Mouse (Mus musculus) heart, embryonic 16.5 days (tissue): Measurements from ENCODE around the gene Txnrd1. TPM values are rescaled to one million over a fixed set of nuclear protein-coding genes. Genes with fewer than 3 reads are reported as not detected.

Experiments used
- ATAC-seq: fragments of 200-750 bp; cut with Nextera tagmentation; replicated peaks from 2 replicates; pipeline ENCODE4 v1.8.0; 2017; ENCODE audit warnings: moderate number of reproducible peaks; ENCODE audit not compliant: insufficient read depth, low FRiP score; ENCODE audit errors: extremely low read depth
- H3K27ac ChIP-seq: fragments of 300-500 bp; sonication (generic); 2 replicates; pipeline ENCODE4 v1.5.1; 2014; ENCODE audit warnings: mild to moderate bottlenecking, low read length, control low read depth, moderate library complexity
- H3K27me3 ChIP-seq: fragments of 300-500 bp; sonication (generic); 2 replicates; pipeline ENCODE4 v1.6.1; 2014; ENCODE audit warnings: low read length, mixed read lengths; ENCODE audit not compliant: control insufficient read depth, insufficient read depth
- H3K36me3 ChIP-seq: fragments of 300-500 bp; sonication (generic); 2 replicates; pipeline ENCODE4 v1.6.1; 2014; ENCODE audit not compliant: control insufficient read depth, insufficient read depth
- H3K4me1 ChIP-seq: fragments of 300-500 bp; sonication (generic); 2 replicates; pipeline ENCODE4 v1.6.1; 2014; ENCODE audit warnings: low read length, mixed read lengths; ENCODE audit not compliant: control insufficient read depth, insufficient read depth
- H3K4me2 ChIP-seq: fragments of 300-500 bp; sonication (generic); 2 replicates; pipeline ENCODE4 v1.6.1; 2014; ENCODE audit warnings: low read depth, mild to moderate bottlenecking, control low read depth, low read length
- H3K4me3 ChIP-seq: fragments of 300-500 bp; sonication (generic); 2 replicates; pipeline ENCODE4 v1.5.1; 2014; ENCODE audit warnings: mild to moderate bottlenecking, control low read depth, low read length
- H3K9ac ChIP-seq: fragments of 300-500 bp; sonication (generic); 2 replicates; pipeline ENCODE4 v1.6.1; 2014; ENCODE audit warnings: low read length, control low read depth
- H3K9me3 ChIP-seq: fragments of 300-500 bp; sonication (generic); replicated peaks from 2 replicates; pipeline ENCODE4 v1.6.1; 2016; ENCODE audit warnings: low read length; ENCODE audit not compliant: control insufficient read depth
- WGBS: fragments of 180-500 bp; shearing (Covaris S2); extraction: QIAGEN DNeasy Blood & Tissue Kit; methylation state at CpG from one replicate; pipeline ENCODE4 v1.1.7; 2014; 5-methylcytosine and 5-hydroxymethylcytosine counted together
- polyA plus RNA-seq: library from polyadenylated mRNA; unstranded; fragments of >200 nt; fragmentation: Nextera tagmentation; extraction: Ambion mirVana; gene quantifications from 2 replicates; pipeline ENCODE4 v1.2.1, GENCODE M21; 2015

The Txnrd1 gene
- polyA plus RNA-seq = 60.4 and 61.8 TPM in 2 replicates

DNA sequence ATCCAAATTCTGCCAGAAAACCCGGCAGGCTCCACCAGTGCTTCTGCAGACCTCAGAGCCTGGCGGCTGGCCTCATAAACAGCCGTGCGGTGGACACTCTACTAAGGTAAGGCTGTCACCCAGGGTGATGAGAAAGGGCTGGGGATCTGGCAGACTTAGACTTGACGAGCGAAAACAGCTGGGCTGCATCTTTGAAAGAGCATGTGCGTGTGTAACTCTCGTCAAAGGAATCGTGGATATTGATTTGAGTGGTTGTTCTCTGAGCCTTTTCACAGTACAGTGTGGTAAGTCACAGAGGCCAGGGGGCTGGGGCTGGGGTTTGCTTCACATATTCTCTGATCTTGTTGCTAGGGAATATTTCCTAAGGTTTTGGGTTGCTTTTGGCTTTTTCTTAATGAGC is at the start of gene Txnrd1:
Gene Txnrd1 (plus strand): TSS at position 26 of the 400 bp plus-strand sequence.
- Histone ChIP-seq H3K27me3 (no peaks in the 10 kb centered on the region), H3K4me2 (no peak within 1 kb of the TSS), H3K9me3 (0 out of 2 replicates have a peak, but pooled peaks cover 2% of the 10 kb centered on the region), H3K36me3 (no peaks in the 10 kb centered on the region), H3K4me1 (no peaks in the 10 kb centered on the region), H3K9ac (no peak within 1 kb of the TSS), H3K27ac (no peak within 1 kb of the TSS), H3K4me3 (no peak within 1 kb of the TSS)
- WGBS = 56% methylated on average over 9 of the region's 9 CpGs
- ATAC-seq = no peak; the same call in 1 of the 2 replicates

- H3K4me1 ChIP-seq = no peaks in the 10 kb centered on the region
- peaks cover 3% of the 10 kb centered on the region; the same call in 1 of the 2 replicates for H3K9me3 ChIP-seq
- no peak overlapping the region for H3K4me2 ChIP-seq
- H3K4me3 ChIP-seq = no peak overlapping the region
- no peak overlapping the region for H3K9ac ChIP-seq
- H3K36me3 ChIP-seq = no peaks in the 10 kb centered on the region
- H3K27ac ChIP-seq = no peak overlapping the region
- H3K27me3 ChIP-seq = no peaks in the 10 kb centered on the region
- no peak for ATAC-seq
Observed at GRCm38 (mm10) chr10:82789181-82789580, 44.6 kb upstream of the Txnrd1 start.

DNA sequence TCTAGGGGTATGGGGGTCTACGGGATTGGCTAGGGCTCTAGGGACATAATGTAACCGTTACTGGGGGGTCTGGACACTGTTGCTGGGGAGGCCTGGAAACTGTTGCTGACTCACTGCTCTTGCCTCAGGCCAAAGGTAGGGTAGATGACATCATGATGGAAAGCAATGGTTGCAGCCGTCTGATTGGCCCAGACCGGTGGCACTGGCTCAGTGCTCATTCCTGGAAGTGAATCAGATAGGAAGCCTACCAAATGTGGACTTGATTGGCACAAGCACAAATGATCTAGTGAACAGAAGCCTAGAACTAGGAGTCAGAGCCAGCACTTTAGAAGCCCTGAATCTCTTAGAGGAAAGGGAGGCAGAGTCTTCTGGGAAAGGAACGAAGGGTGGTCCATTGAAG is 43.2 kb upstream of the Txnrd1 start:
- Histone ChIP-seq H3K9me3 (peaks cover 3% of the 10 kb centered on the region; the same call in 1 of the 2 replicates), H3K27me3 (no peaks in the 10 kb centered on the region), H3K4me1 (peaks cover 7% of the 10 kb centered on the region; the same call in 1 of the 2 replicates), H3K36me3 (no peaks in the 10 kb centered on the region), H3K27ac (no peak overlapping the region), H3K4me3 (no peak overlapping the region), H3K4me2 (no peak overlapping the region), H3K9ac (no peak overlapping the region)
- 83% methylated on average over 5 of the region's 5 CpGs for WGBS
- no peak for ATAC-seq

DNA sequence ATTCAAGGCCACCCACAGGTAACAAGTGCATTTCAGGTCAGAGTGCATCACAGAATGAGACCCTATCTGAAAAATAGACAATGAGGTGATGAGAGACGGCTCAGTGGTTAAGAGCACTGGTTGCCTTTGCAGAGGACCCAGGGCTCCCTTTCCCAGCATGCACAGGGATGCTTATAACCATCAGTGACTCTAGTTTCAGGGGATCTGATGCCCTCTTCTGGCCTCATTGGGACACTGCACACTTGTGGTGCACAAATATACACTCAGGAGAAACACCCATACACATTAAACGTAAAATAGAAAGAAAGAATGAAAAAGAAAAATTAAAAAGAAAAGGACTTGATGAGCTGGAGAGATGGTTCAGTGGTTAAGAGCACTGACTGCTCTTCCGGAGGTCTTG is 42.0 kb upstream of the Txnrd1 start:
- Histone ChIP-seq H3K4me1 (peaks cover 12% of the 10 kb centered on the region; the same call in 1 of the 2 replicates), H3K4me3 (no peak overlapping the region), H3K27me3 (no peaks in the 10 kb centered on the region), H3K9ac (no peak overlapping the region), H3K9me3 (peaks cover 3% of the 10 kb centered on the region; the same call in 1 of the 2 replicates), H3K4me2 (no peak overlapping the region), H3K27ac (no peak overlapping the region), H3K36me3 (no peaks in the 10 kb centered on the region)
- 87% methylated on average over 3 of the region's 3 CpGs for WGBS
- no peak for ATAC-seq

- no peaks in the 10 kb centered on the region for H3K36me3 ChIP-seq
- no peak overlapping the region for H3K9ac ChIP-seq
- peaks cover 3% of the 10 kb centered on the region; the same call in 1 of the 2 replicates for H3K9me3 ChIP-seq
- H3K27me3 ChIP-seq = no peaks in the 10 kb centered on the region
- ATAC-seq = no peak
- no peak overlapping the region for H3K4me2 ChIP-seq
- no peak overlapping the region for H3K4me3 ChIP-seq
- peaks cover 15% of the 10 kb centered on the region; the same call in 1 of the 2 replicates for H3K4me1 ChIP-seq
- WGBS = 72% methylated on average over 2 of the region's 2 CpGs
- H3K27ac ChIP-seq = no peak overlapping the region
Observed at GRCm38 (mm10) chr10:82792311-82792710, 41.4 kb upstream of the Txnrd1 start.

GRCm38 (mm10) chr10:82795071-82795731 is 38.5 kb upstream of the Txnrd1 start:
- WGBS = 12% methylated on average over 15 of the region's 15 CpGs
- peaks cover 3% of the 10 kb centered on the region; the same call in 1 of the 2 replicates for H3K9me3 ChIP-seq

GRCm38 (mm10) chr10:82795767-82796166 is 38.0 kb upstream of the Txnrd1 start:
- H3K27me3 ChIP-seq = no peaks in the 10 kb centered on the region
- ATAC-seq = no peak
- peaks cover 15% of the 10 kb centered on the region; the same call in 1 of the 2 replicates for H3K4me1 ChIP-seq
- 37% methylated on average over 8 of the region's 8 CpGs for WGBS
- H3K36me3 ChIP-seq = no peaks in the 10 kb centered on the region
- peaks cover 3% of the 10 kb centered on the region; the same call in 1 of the 2 replicates for H3K9me3 ChIP-seq
- H3K27ac ChIP-seq = no peak overlapping the region
- peak overlapping the region; percentile 64 for H3K4me2 ChIP-seq
- H3K4me3 ChIP-seq = peak overlapping the region; percentile 36
- peak overlapping the region; percentile 51; the same call in 1 of the 2 replicates for H3K9ac ChIP-seq

More at GRCm38 (mm10) chr10:82795071-82795731, 38.5 kb upstream of the Txnrd1 start:
- peaks cover 15% of the 10 kb centered on the region; the same call in 1 of the 2 replicates for H3K4me1 ChIP-seq
- peak overlapping the region; percentile 36 for H3K4me3 ChIP-seq
- H3K27me3 ChIP-seq = no peaks in the 10 kb centered on the region
- no peaks in the 10 kb centered on the region for H3K36me3 ChIP-seq
- ATAC-seq = peak; percentile 71; the same call in 1 of the 2 replicates
- peak overlapping the region; percentile 51 for H3K9ac ChIP-seq
- H3K4me2 ChIP-seq = peak overlapping the region; percentile 64
- H3K27ac ChIP-seq = peak overlapping the region; percentile 55; the same call in 1 of the 2 replicates

DNA sequence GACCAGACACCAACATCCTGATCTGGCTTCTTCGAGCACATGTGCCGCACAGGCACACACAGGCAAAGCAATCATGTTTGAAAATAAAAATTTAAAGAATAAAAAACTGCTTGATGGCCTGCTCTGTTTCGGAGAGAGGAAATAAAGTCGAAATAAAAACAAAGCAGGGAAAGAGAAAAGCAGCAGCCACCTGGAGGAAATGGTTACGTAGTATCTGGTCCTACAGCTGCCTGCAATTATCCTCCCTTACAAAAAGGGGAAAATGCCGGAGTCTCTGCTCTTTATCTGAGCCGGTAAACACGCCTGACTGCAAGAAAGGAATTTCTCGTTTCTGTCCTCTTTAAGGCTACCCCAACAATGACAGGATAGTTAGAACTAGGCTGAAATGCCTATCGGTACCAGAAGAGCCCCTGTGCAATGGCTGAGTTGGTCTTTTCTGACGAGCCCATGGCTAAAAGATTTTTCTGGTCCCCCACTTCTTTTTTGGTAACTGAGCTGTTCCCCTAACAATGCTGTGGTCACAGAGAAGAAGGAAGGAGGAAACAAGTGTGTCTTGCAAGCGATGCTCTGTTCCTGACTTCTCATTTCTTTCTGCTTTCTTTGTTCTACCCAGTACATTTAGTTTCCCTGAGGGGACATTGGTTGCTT is 37.2 kb upstream of the Txnrd1 start:
- Histone ChIP-seq H3K4me3 (no peak overlapping the region), H3K36me3 (no peaks in the 10 kb centered on the region), H3K27ac (peak overlapping the region; percentile 51), H3K4me2 (peak overlapping the region; percentile 23; the same call in 1 of the 2 replicates), H3K4me1 (peaks cover 15% of the 10 kb centered on the region; the same call in 1 of the 2 replicates), H3K9ac (no peak overlapping the region), H3K9me3 (peaks cover 2% of the 10 kb centered on the region; the same call in 1 of the 2 replicates), H3K27me3 (no peaks in the 10 kb centered on the region)
- WGBS = 49% methylated on average over 12 of the region's 12 CpGs
- ATAC-seq = no peak

DNA sequence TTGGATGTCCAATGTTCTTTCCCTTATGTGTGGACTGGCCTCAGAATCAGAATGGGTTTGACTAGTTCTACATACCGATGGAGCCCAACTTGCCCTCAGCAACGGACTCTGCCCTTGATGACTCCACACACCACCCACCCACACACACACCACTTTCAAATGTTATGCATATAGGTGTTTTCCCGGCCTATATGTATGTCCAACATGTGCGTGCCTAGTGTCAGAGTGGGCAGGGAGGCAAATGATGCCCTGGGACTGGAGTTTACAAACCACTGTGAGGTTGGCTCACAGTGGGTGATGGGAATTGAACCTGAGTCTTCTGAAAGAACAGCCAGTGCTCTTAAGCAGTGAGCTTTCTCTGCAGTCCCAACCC is 36.6 kb upstream of the Txnrd1 start:
- 83% methylated on average over 4 of the region's 4 CpGs for WGBS
- no peaks in the 10 kb centered on the region for H3K9me3 ChIP-seq
- H3K9ac ChIP-seq = no peak overlapping the region
- peaks cover 15% of the 10 kb centered on the region; the same call in 1 of the 2 replicates for H3K4me1 ChIP-seq
- no peak for ATAC-seq
- peak overlapping the region; percentile 51 for H3K27ac ChIP-seq
- no peaks in the 10 kb centered on the region for H3K36me3 ChIP-seq
- no peak overlapping the region for H3K4me2 ChIP-seq
- no peak overlapping the region for H3K4me3 ChIP-seq
- H3K27me3 ChIP-seq = no peaks in the 10 kb centered on the region
